Mouse (Mus musculus) liver, embryonic 15.5 days (tissue): ENCODE data around the gene Tnfaip1. TPM values are rescaled to one million over a fixed set of nuclear protein-coding genes. Genes with fewer than 3 reads are reported as not detected.

ENCODE experiments used
- ATAC-seq: fragments of 200-750 bp; cut with Nextera tagmentation; 2 replicates; pipeline ENCODE4 v1.8.0; 2017; ENCODE audit warnings: moderate number of reproducible peaks, mild to moderate bottlenecking, moderate library complexity; ENCODE audit not compliant: insufficient read depth
- H3K27ac ChIP-seq: fragments of 300-500 bp; sonication (generic); replicated peaks from 2 replicates; pipeline ENCODE4 v1.5.1; 2015; ENCODE audit warnings: mild to moderate bottlenecking, inconsistent platforms
- H3K27me3 ChIP-seq: fragments of 300-500 bp; sonication (generic); 2 replicates; pipeline ENCODE4 v1.6.1; 2015; ENCODE audit warnings: mild to moderate bottlenecking, inconsistent platforms
- H3K36me3 ChIP-seq: fragments of 300-500 bp; sonication (generic); replicated peaks from 2 replicates; pipeline ENCODE4 v1.6.1; 2015; ENCODE audit warnings: moderate library complexity, mild to moderate bottlenecking, inconsistent platforms
- H3K4me1 ChIP-seq: fragments of 300-500 bp; sonication (generic); replicated peaks from 2 replicates; pipeline ENCODE4 v1.6.1; 2015; ENCODE audit warnings: inconsistent platforms
- H3K4me2 ChIP-seq: fragments of 300-500 bp; sonication (generic); 2 replicates; pipeline ENCODE4 v1.6.1; 2015; ENCODE audit warnings: moderate library complexity, mild to moderate bottlenecking, inconsistent platforms
- H3K4me3 ChIP-seq: fragments of 300-500 bp; sonication (generic); replicated peaks from 2 replicates; pipeline ENCODE4 v1.5.1; 2015; ENCODE audit warnings: mild to moderate bottlenecking, inconsistent platforms
- H3K9ac ChIP-seq: fragments of 300-500 bp; sonication (generic); 2 replicates; pipeline ENCODE4 v1.6.1; 2015; ENCODE audit warnings: moderate library complexity, mild to moderate bottlenecking, inconsistent platforms
- H3K9me3 ChIP-seq: fragments of 300-500 bp; sonication (generic); replicated peaks from 2 replicates; pipeline ENCODE4 v1.6.1; 2016; ENCODE audit warnings: inconsistent platforms
- WGBS: fragments of 180-500 bp; shearing (Covaris S2); methylation state at CpG from one replicate; pipeline ENCODE4 v1.1.7; 2015; ENCODE audit warnings: mixed read lengths; ENCODE audit not compliant: insufficient replicate concordance; 5-methylcytosine and 5-hydroxymethylcytosine counted together
- polyA plus RNA-seq: library from polyadenylated mRNA; unstranded; fragments of >200 nt; fragmentation: Nextera tagmentation; extraction: Ambion mirVana; gene quantifications from 2 replicates; pipeline ENCODE4 v1.2.1, GENCODE M21; 2015

Gene Tnfaip1
- polyA plus RNA-seq, 1 experiment from 2014 or later = 14.9 TPM

GRCm38 (mm10) chr11:78560447-78560846 is 24.3 kb upstream of the Tnfaip1 start:
- H3K4me1 ChIP-seq = peaks cover 14% of the 10 kb centered on the region
- H3K27me3 ChIP-seq = no peaks in the 10 kb centered on the region
- H3K9ac ChIP-seq = no peak overlapping the region
- ATAC-seq = no peak
- H3K9me3 ChIP-seq = no peaks in the 10 kb centered on the region
- no peak overlapping the region for H3K4me3 ChIP-seq
- WGBS = 7% methylated on average over 4 of the region's 4 CpGs
- no peak overlapping the region for H3K4me2 ChIP-seq
- H3K36me3 ChIP-seq = no peaks in the 10 kb centered on the region
- H3K27ac ChIP-seq = no peak overlapping the region

- H3K4me3 ChIP-seq = no peak overlapping the region
- no peak overlapping the region for H3K27ac ChIP-seq
- H3K27me3 ChIP-seq = no peaks in the 10 kb centered on the region
- H3K4me1 ChIP-seq = peaks cover 20% of the 10 kb centered on the region
- H3K4me2 ChIP-seq = no peak overlapping the region
- no peaks in the 10 kb centered on the region for H3K36me3 ChIP-seq
- H3K9ac ChIP-seq = no peak overlapping the region
- ATAC-seq = no peak
- WGBS = 54% methylated on average over 8 of the region's 8 CpGs
- no peaks in the 10 kb centered on the region for H3K9me3 ChIP-seq
Observed at GRCm38 (mm10) chr11:78557241-78557640, 21.1 kb upstream of the Tnfaip1 start.

- 55% methylated on average over 4 of the region's 4 CpGs for WGBS
- Histone ChIP-seq H3K4me1 (peaks cover 23% of the 10 kb centered on the region), H3K9me3 (no peaks in the 10 kb centered on the region), H3K27me3 (no peaks in the 10 kb centered on the region), H3K4me3 (no peak overlapping the region), H3K4me2 (no peak overlapping the region), H3K27ac (peak overlapping the region; percentile 38; the same call in 1 of the 2 replicates), H3K36me3 (no peaks in the 10 kb centered on the region), H3K9ac (no peak overlapping the region)
- ATAC-seq = no peak
Observed at GRCm38 (mm10) chr11:78556070-78556469, 19.9 kb upstream of the Tnfaip1 start.

- Histone ChIP-seq H3K4me2 (no peak overlapping the region), H3K36me3 (no peaks in the 10 kb centered on the region), H3K27me3 (no peaks in the 10 kb centered on the region), H3K27ac (peak overlapping the region; percentile 64), H3K4me1 (peaks cover 27% of the 10 kb centered on the region), H3K9me3 (no peaks in the 10 kb centered on the region), H3K4me3 (no peak overlapping the region), H3K9ac (no peak overlapping the region)
- WGBS = 43% methylated on average over 3 of the region's 3 CpGs
- ATAC-seq = no peak
Observed at GRCm38 (mm10) chr11:78555623-78556022, 19.5 kb upstream of the Tnfaip1 start.

GRCm38 (mm10) chr11:78551059-78551398 is 14.9 kb upstream of the Tnfaip1 start:
- H3K27me3 ChIP-seq = no peaks in the 10 kb centered on the region
- ATAC-seq = no peak
- peaks cover 52% of the 10 kb centered on the region for H3K4me1 ChIP-seq
- H3K9me3 ChIP-seq = no peaks in the 10 kb centered on the region
- no peak overlapping the region for H3K27ac ChIP-seq
- peak overlapping the region; percentile 71 for H3K9ac ChIP-seq
- no peaks in the 10 kb centered on the region for H3K36me3 ChIP-seq
- peak overlapping the region; percentile 94 for H3K4me2 ChIP-seq
- 28% methylated on average over 6 of the region's 6 CpGs for WGBS
- peak overlapping the region; percentile 79 for H3K4me3 ChIP-seq

- Histone ChIP-seq H3K27ac (peak within 1 kb of the TSS; percentile 80), H3K4me2 (peak within 1 kb of the TSS; percentile 94), H3K9ac (peak within 1 kb of the TSS; percentile 71), H3K36me3 (0 out of 2 replicates have a peak, but pooled peaks cover 4% of the 10 kb centered on the region), H3K27me3 (no peaks in the 10 kb centered on the region), H3K4me1 (peaks cover 50% of the 10 kb centered on the region), H3K9me3 (no peaks in the 10 kb centered on the region), H3K4me3 (peak within 1 kb of the TSS; percentile 79)
- WGBS = under 1% methylated on average over 60 of the region's 60 CpGs
- peak; percentile 100 for ATAC-seq
Observed at GRCm38 (mm10) chr11:78550168-78551058, 14.3 kb upstream of the Tnfaip1 start, which contains the start of gene Tmem97. TSS of gene Tmem97 (minus strand) at chr11:78550777.

GRCm38 (mm10) chr11:78549491-78549987 is 13.4 kb upstream of the Tnfaip1 start:
- H3K27ac ChIP-seq = peak overlapping the region; percentile 80
- H3K36me3 ChIP-seq = peaks cover 12% of the 10 kb centered on the region
- H3K4me3 ChIP-seq = peak overlapping the region; percentile 79
- no peaks in the 10 kb centered on the region for H3K27me3 ChIP-seq
- H3K9me3 ChIP-seq = no peaks in the 10 kb centered on the region
- H3K4me2 ChIP-seq = peak overlapping the region; percentile 94
- WGBS = 4% methylated on average over 5 of the region's 5 CpGs
- peak overlapping the region; percentile 71 for H3K9ac ChIP-seq
- peaks cover 52% of the 10 kb centered on the region for H3K4me1 ChIP-seq
- ATAC-seq = no peak

- H3K4me1 ChIP-seq = peaks cover 52% of the 10 kb centered on the region
- H3K9ac ChIP-seq = no peak overlapping the region
Observed at GRCm38 (mm10) chr11:78547718-78548460, 11.8 kb upstream of the Tnfaip1 start.

GRCm38 (mm10) chr11:78545181-78545580 is 9.0 kb upstream of the Tnfaip1 start:
- 33% methylated on average over 8 of the region's 8 CpGs for WGBS
- Histone ChIP-seq H3K27me3 (no peaks in the 10 kb centered on the region), H3K4me1 (peaks cover 43% of the 10 kb centered on the region), H3K27ac (no peak overlapping the region), H3K4me2 (no peak overlapping the region), H3K9ac (no peak overlapping the region), H3K4me3 (no peak overlapping the region), H3K36me3 (peaks cover 50% of the 10 kb centered on the region), H3K9me3 (no peaks in the 10 kb centered on the region)
- ATAC-seq = no peak

More at GRCm38 (mm10) chr11:78547718-78548460, 11.8 kb upstream of the Tnfaip1 start:
- WGBS = 42% methylated on average over 2 of the region's 2 CpGs
- Histone ChIP-seq H3K36me3 (peaks cover 26% of the 10 kb centered on the region), H3K4me3 (no peak overlapping the region), H3K9me3 (no peaks in the 10 kb centered on the region), H3K4me2 (peak overlapping the region; percentile 94), H3K27ac (no peak overlapping the region), H3K27me3 (no peaks in the 10 kb centered on the region)
- no peak for ATAC-seq

GRCm38 (mm10) chr11:78544449-78545111 is 8.4 kb upstream of the Tnfaip1 start:
- H3K36me3 ChIP-seq = peaks cover 56% of the 10 kb centered on the region
- H3K27me3 ChIP-seq = no peaks in the 10 kb centered on the region
- no peak overlapping the region for H3K9ac ChIP-seq
- ATAC-seq = no peak
- WGBS = 91% methylated on average over 7 of the region's 7 CpGs
- H3K4me2 ChIP-seq = no peak overlapping the region
- H3K4me1 ChIP-seq = peaks cover 37% of the 10 kb centered on the region
- no peak overlapping the region for H3K4me3 ChIP-seq
- no peaks in the 10 kb centered on the region for H3K9me3 ChIP-seq
- no peak overlapping the region for H3K27ac ChIP-seq
